Mouse (Mus musculus) splenic B cell, adult 2 months (primary cell): Measurements from ENCODE around the gene Clec2i.
"Not testable (repeated sequence)": the region's sequence is repeated elsewhere in the genome, so short reads cannot be mapped to it uniquely, and the experiment has no call there.

Experiments
- DNase-seq: peaks from one replicate; pipeline ENCODE4 v3.0.0-alpha.2; 2011; ENCODE audit warnings: low read depth, low spot score
- H3K27me3 ChIP-seq: 2 replicates; pipeline ENCODE4 v1.6.1; 2012; ENCODE audit warnings: mild to moderate bottlenecking, low read length, moderate library complexity, mixed read lengths; ENCODE audit not compliant: control insufficient read depth, poor library complexity, insufficient read depth, severe bottlenecking
- H3K36me3 ChIP-seq: 2 replicates; pipeline ENCODE4 v1.6.1; 2012; ENCODE audit warnings: mild to moderate bottlenecking, low read length, moderate library complexity, mixed read lengths; ENCODE audit not compliant: control insufficient read depth, poor library complexity, insufficient read depth, severe bottlenecking

Gene Clec2i

DNA sequence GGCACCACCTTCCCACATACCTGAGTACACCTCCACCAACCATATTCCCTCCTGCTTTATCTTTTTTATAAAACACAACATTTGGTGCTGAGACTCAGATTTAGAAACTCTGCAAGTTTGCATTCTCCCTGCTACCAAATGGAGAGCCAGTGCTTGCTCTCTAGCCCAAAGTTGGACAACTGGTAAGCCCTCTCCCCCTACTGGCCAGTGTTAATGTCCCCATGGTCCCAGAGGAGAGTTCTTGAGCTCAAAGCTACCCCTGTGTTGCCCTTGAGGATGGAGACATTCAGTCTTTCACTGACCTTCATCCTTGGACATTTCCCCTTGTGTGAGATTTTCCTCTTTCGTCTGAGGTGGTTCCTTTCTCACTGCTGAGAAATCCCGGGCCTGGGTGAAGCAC lies 12.7 kb downstream of the Clec2i start:
- Histone ChIP-seq H3K36me3 (peaks cover 4% of the 10 kb centered on the region; the same call in 1 of the 2 replicates), H3K27me3 (no peaks in the 10 kb centered on the region)
- DNase-seq, result peak; percentile 24

DNA sequence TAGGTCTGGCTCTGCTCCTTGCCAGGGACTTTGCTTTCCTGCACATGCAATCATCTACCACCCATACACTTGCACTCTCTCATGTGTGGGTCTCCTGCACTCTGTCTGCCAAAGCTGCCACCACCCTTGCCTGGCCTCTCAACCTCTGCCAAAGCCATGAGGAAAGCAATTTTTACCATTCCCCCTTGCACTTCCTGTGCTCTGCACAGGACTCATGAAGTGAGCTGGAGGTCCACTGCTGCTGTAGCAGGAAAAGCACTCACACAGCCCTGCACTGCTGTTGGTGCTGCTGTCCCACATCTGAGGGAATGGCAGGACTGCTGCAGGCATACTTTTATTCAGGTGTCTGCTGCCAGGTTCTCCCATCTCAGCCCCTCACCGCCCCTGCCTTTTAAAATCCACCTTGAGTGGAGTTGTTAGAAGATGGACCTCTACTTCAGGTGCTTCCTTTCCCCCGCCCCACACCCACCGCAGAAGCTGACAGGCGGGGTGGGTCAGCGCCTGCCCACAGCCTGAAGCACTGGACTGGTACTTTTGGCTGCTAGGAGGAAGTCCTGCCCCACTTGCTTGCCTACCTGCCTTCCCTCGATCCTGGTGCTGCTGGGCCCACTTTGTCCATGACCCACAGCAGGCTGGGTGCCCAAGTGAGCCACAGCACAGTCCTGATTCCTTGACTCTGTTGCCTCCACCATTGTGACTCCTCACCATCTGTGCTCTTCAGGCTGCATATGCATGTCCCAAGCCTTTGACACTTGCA lies 13.6 kb downstream of the Clec2i start:
- H3K36me3 ChIP-seq, DNase-seq: not testable (repeated sequence)

DNA sequence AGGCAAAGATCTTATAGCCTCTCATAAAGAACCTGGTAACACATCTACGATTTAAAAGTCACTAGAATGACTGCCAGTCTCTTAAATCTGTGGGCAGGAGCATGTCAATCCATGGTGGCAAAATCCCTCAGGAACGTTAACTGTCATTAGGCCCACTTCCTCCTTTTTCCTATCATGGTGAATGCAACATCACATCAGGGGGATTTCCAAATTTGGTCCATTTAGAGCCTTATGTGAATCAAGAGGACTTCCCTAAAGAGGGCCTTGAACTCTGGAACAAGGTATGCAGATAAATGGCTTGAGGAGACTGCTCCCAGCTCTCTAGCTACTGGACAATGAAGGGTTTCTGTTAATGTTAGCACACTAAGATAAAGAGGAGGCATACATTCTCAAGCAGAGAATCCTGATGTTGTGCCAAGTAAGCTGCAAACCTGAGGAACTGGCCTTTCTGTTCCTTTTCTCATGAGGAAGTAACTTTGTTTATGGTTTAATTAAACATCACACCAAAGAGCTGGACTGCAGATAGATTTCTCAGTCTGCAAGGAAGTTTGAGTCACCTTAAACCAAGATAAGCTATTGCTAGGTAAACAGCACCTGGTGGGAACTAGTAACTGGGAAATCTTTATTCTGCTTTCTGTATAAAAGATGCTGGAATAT lies 26.3 kb downstream of the Clec2i start:
- peak; percentile 37 for DNase-seq
- Histone ChIP-seq H3K36me3 (no peaks in the 10 kb centered on the region), H3K27me3 (no peaks in the 10 kb centered on the region)

More for the DNA sequence above, 13.6 kb downstream of the Clec2i start:
- H3K27me3 ChIP-seq, result not testable (repeated sequence)

DNA sequence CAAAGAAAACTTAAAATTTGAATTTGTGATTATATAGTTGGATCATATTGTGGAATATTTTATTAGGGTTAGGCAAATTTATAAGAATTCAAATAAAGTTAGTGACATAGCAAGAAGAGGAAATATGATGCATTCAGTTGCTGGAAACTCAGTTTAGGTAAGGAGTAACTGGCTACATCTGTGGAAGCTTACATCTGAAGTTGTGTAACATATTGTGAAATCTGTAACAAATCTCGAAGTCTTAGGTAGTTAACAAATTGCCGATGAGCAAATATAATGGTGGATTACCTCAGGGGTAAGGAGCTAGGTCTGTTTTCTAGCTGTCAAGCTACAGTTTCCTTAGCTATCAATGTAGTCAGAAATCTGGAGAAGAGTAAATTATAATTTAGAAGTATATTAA lies 29.9 kb downstream of the Clec2i start:
- Histone ChIP-seq H3K36me3 (no peaks in the 10 kb centered on the region), H3K27me3 (no peaks in the 10 kb centered on the region)
- DNase-seq, result no peak

DNA sequence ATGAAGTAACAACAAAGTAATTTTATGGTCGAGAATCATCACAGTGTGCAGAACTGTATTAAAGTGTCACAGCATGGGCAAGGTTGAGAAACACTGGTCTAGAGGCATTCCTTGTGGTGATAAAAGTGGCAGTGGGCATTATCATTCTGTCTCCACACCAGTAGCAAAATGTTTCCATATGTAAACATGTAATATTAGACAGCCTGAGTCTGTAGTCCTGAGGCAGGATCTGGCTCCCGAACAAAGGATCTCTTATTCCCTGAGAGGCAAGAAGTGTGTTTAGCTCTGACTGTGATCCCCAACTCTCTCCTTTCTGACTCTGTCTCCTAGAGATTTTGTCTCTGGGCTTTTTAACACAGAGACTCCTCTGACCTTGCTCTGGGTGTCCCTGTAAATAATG lies 45.7 kb downstream of the Clec2i start:
- DNase-seq, result no peak
- H3K36me3 ChIP-seq, result no peaks in the 10 kb centered on the region

DNA sequence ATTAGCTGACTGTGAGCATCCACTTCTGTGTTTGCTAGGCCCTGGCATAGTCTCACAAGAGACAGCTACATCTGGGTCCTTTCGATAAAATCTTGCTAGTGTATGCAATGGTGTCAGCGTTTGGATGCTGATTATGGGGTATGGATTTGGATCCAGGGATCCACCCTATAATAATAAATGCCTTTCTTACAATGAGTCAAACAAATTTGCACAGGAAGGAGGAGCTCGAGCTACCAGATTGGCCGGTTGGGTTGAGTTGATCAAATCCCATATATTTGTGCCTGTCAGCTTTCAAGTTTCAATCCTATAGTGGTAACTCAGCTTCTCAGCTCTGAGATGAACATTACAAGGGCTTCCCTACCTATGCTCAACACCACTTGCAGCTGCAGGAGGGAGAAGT lies 46.7 kb downstream of the Clec2i start, which contains the start of gene Clec2g:
Gene Clec2g, plus strand, starts transcription at position 301 of the 400 bp plus-strand sequence.
- not testable (repeated sequence) for H3K27me3 ChIP-seq, H3K36me3 ChIP-seq, DNase-seq

More for the DNA sequence above, 45.7 kb downstream of the Clec2i start:
- H3K27me3 ChIP-seq, result no peaks in the 10 kb centered on the region

DNA sequence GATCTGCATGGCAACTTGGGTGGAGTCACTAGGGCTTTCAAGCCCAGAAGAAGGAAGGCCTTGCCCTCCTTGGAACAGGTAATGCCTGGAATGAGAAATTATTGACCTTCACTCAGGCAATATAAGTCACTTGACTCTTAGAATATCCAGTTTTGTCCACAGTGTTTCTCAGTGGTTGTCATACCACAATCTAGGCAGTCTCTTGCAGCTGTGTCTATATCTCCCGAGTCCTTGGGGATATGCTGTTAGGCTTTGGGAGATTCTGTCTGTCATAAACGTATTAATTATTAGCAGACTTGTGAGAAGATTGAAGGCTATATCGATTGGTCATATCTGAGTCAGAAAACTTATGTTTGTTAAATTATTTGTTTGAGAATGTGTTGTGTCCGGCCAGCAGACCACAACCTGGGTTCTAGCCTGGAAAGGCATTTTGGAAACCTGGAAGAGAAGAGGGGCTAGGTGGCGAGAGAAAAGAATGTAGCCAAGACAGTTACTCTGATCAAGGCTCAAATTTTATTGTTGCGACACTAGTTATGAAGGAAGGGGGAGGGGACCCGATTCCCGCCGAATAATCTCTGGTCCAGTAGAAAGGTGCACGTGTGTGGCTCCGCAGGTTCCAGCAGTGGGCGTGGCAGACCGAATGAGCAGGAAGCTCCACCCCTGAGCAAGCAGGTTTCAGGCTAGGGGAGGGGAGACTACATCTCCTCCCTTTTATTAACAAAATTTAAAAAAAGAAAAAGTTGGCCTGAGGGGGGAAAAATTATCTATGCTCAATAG lies 48.7 kb downstream of the Clec2i start:
- not testable (repeated sequence) for DNase-seq, H3K36me3 ChIP-seq, H3K27me3 ChIP-seq

DNA sequence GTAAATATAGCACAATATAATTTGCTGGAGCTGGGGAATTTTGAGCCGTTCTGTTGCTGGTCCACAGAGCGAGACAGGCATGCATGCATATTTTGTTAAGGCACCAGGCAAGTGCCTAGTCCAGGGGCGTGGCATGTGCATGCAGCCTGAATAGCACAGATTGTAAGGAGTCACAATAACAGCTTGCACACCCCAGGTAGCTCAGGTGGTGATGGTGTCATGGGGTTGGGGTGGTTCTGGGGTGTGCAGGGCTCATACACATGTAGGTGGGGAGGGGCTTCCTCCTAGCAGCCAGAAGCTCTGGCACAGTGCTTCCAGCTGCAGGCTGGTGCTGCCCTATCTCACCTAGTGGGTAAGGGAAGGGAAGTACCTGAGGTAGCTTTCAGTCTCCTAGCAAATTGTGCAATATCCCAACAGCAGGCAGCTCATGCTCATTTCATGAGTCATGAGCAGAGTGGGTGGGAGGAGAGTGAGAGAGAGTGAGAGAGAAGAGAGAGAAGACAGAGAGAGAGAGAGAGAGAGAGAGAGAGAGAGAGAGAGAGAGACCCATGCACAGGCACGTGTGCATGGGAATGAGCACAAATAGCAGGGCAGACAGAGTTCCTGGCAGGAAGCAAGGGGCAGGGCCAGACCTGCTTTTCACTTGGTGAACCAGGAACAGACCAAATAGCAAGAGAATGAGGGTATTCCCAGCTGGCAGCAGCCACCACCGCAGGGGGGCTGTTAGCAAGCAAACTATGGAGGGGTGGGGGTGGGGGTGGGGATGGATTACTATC lies 54.4 kb downstream of the Clec2i start:
- no peak for DNase-seq
- Histone ChIP-seq H3K27me3 (no peaks in the 10 kb centered on the region), H3K36me3 (peaks cover 4% of the 10 kb centered on the region; the same call in 1 of the 2 replicates)

DNA sequence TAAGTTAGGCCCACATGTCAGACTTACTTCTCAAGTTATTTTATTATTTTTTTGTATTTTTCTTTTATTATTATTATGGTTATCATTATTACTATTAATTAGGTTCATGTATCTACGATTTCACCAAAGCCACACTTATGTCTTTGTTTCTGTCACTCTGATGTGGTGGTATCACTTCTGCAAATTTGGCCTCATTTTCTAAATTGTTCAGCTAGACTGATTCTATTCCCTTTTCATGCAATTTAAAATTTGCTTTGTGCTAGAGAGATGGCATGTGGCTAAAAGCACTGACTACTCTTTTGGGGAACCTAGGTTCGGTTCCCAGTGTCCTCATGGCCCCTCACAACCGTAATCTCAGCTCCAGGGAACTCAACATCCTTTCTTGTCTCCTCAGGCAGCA lies 58.2 kb downstream of the Clec2i start:
- no peaks in the 10 kb centered on the region for H3K27me3 ChIP-seq
- H3K36me3 ChIP-seq, result peaks cover 9% of the 10 kb centered on the region
- DNase-seq, result peak; percentile 55
